In genomic region chr19:5079279-5079678, GRCm38 (mm10) we compare ENCODE assay signal across 24 mouse cellular contexts. TPM values are rescaled to one million over a fixed set of nuclear protein-coding genes. Genes with fewer than 3 reads are reported as not detected.
DNase-seq lines count a peak whose midpoint lies in the region; ATAC-seq and TF ChIP-seq lines count a peak whose summit lies in the region.
"Had no signal": no experiment of that assay in that cellular context is flagged by ENCODE, and none has a peak within 500 bp of the region (broad histone marks: within the 10 kb centered on the region; RNA-seq: fewer than 3 reads in every experiment).

No protein-coding gene starts in this region.

- ATAC-seq in forebrain, embryonic 14.5 days, result no peak
- ATAC-seq: activated CD4-positive, CD25-positive, alpha-beta regulatory T cell, adult 4 months; forebrain, postnatal 0 days; hindbrain, postnatal 0 days; Patski had no signal

- H3K9ac ChIP-seq in heart, adult 2 months (ENCODE audit: low read depth, low read length), result no peak overlapping the region
- no peak overlapping the region for H3K9ac ChIP-seq in MEL (ENCODE audit: control insufficient read depth, low read depth, low read length, poor library complexity, severe bottlenecking)
- no peak overlapping the region for H3K9ac ChIP-seq in forebrain, embryonic 14.5 days (ENCODE audit: low read length)
- H3K9ac ChIP-seq: embryonic facial prominence, embryonic 13.5 days; forebrain, embryonic 12.5 days; forebrain, postnatal 0 days; heart, embryonic 13.5 days; hindbrain, embryonic 13.5 days had no signal

- 89% methylated on average over 1 of the region's 1 CpGs for WGBS in heart, adult 2 months
- WGBS in forebrain, embryonic 14.5 days, result 86% methylated on average over 1 of the region's 1 CpGs

- no peak overlapping the region for H3K4me3 ChIP-seq in heart, adult 2 months
- no peak overlapping the region for H3K4me3 ChIP-seq in left cerebral cortex, adult 2 months
- H3K4me3 ChIP-seq in MEL (ENCODE audit: control insufficient read depth in 1 of 2, insufficient read depth in 1 of 2, low read depth in 2 of 2, low read length in 2 of 2), result no peak overlapping the region
- H3K4me3 ChIP-seq in forebrain, embryonic 14.5 days (ENCODE audit: low read depth, low read length), result no peak overlapping the region
- H3K4me3 ChIP-seq: embryonic facial prominence, embryonic 13.5 days; forebrain, embryonic 12.5 days; gastrocnemius, adult 2 months; heart, embryonic 13.5 days; hindbrain, embryonic 13.5 days had no signal

- H3K79me2 ChIP-seq in heart, adult 2 months (replicated peaks; ENCODE audit: control insufficient read depth, insufficient read depth, low read length), result no peaks in the 10 kb centered on the region
- no peaks in the 10 kb centered on the region for H3K79me2 ChIP-seq in MEL (ENCODE audit: control insufficient read depth, insufficient read depth, low read length, poor library complexity)

- intact Hi-C loops in heart, adult 2 months (cut with DNase I), result no loop called here
- intact Hi-C loops in heart, postnatal 10 days (cut with DNase I), result no loop called here
- intact Hi-C loops in left cerebral cortex, adult 2 months (cut with DNase I), result no loop called here
- intact Hi-C loops in left cerebral cortex, postnatal 14 days (cut with DNase I), result no loop called here

- H3K9me3 ChIP-seq in MEL (replicated peaks; ENCODE audit: insufficient read depth, low read length), result no peaks in the 10 kb centered on the region
- no peaks in the 10 kb centered on the region for H3K9me3 ChIP-seq in forebrain, embryonic 14.5 days (replicated peaks; ENCODE audit: control insufficient read depth, low read length)
- H3K9me3 ChIP-seq: embryonic facial prominence, embryonic 13.5 days; forebrain, embryonic 12.5 days; G1E; heart, embryonic 13.5 days; hindbrain, embryonic 13.5 days had no signal

- peak; percentile 33 for TF ChIP-seq RAD21 in MEL (IDR thresholded peaks at IDR 0.05; ENCODE audit: low read depth, low read length)

- peak; percentile 39 for TF ChIP-seq CTCF in heart, adult 2 months (IDR thresholded peaks at IDR 0.05)
- TF ChIP-seq CTCF in left cerebral cortex, adult 2 months (IDR thresholded peaks at IDR 0.05), result peak; percentile 49
- TF ChIP-seq CTCF in MEL (IDR thresholded peaks at IDR 0.05 in 2 of 3, conservative IDR thresholded peaks at IDR 0.05 in 1 of 3; ENCODE audit: control insufficient read depth in 1 of 3, insufficient read depth in 1 of 3, low read depth in 2 of 3, low read length in 3 of 3, poor library complexity in 1 of 3, severe bottlenecking in 1 of 3), result peak; percentile 2 to 49 (median 13); a peak in 2 of 6 replicates

- no peak for TF ChIP-seq EP300 in heart, adult 2 months (IDR thresholded peaks at IDR 0.05; ENCODE audit: insufficient read depth, low read depth, low read length)
- no peak for TF ChIP-seq EP300 in MEL (IDR thresholded peaks at IDR 0.05; ENCODE audit: low read depth in 1 of 2, low read length in 2 of 2)

- H3K27ac ChIP-seq in heart, adult 2 months, result no peak overlapping the region
- H3K27ac ChIP-seq in left cerebral cortex, adult 2 months, result no peak overlapping the region
- H3K27ac ChIP-seq in MEL (ENCODE audit: control insufficient read depth, low read depth, low read length), result no peak overlapping the region
- no peak overlapping the region for H3K27ac ChIP-seq in forebrain, embryonic 14.5 days (ENCODE audit: low read depth, low read length)
- H3K27ac ChIP-seq: embryonic facial prominence, embryonic 13.5 days; forebrain, embryonic 12.5 days; gastrocnemius, adult 2 months; heart, embryonic 13.5 days; hindbrain, embryonic 13.5 days; hindbrain, postnatal 0 days had no signal

- no peak overlapping the region for H3K4me2 ChIP-seq in forebrain, embryonic 14.5 days (ENCODE audit: low read length)
- H3K4me2 ChIP-seq: embryonic facial prominence, embryonic 13.5 days; forebrain, embryonic 12.5 days; heart, embryonic 13.5 days; hindbrain, embryonic 13.5 days had no signal

- DNase-seq in heart, adult 2 months, result no peak
- DNase-seq in heart, postnatal 10 days, result no peak
- DNase-seq in left cerebral cortex, adult 2 months (ENCODE audit: extremely low spot score in 1 of 2, low spot score in 2 of 2), result no peak
- DNase-seq in left cerebral cortex, postnatal 14 days (ENCODE audit: low spot score in 2 of 2), result no peak
- DNase-seq in MEL (ENCODE audit: low read depth, low spot score) (no peak), liver (no peak)
- no peak for DNase-seq in forebrain, embryonic 14.5 days (ENCODE audit: low spot score)
- DNase-seq: adrenal gland, postnatal 14 days; cerebellum, adult 18-20 months; cerebellum, adult 9-11 months; cerebellum, postnatal 36 days; forebrain, postnatal 0 days; gastrocnemius, adult 2 months; gastrocnemius, postnatal 25 days; heart, postnatal 4 days had no signal

- no peak for TF ChIP-seq POLR2A in heart, adult 2 months (IDR thresholded peaks at IDR 0.05; ENCODE audit: insufficient read depth, low read depth, low read length)
- no peak for TF ChIP-seq POLR2A in MEL (IDR thresholded peaks at IDR 0.05; ENCODE audit: control insufficient read depth in 1 of 2, insufficient read depth in 1 of 2, low read depth in 1 of 2, low read length in 2 of 2, poor library complexity in 1 of 2)

- peaks cover 4% of the 10 kb centered on the region; the same call in 1 of the 2 replicates for H3K27me3 ChIP-seq in heart, adult 2 months (ENCODE audit: control insufficient read depth, insufficient read depth, low read length)
- peaks cover 0 to 6% of the 10 kb centered on the region in 2 experiments; a peak in 2 of 4 replicates for H3K27me3 ChIP-seq in MEL (ENCODE audit: control insufficient read depth in 1 of 2, insufficient read depth in 2 of 2, low read length in 2 of 2)
- peaks cover 37% of the 10 kb centered on the region for H3K27me3 ChIP-seq in forebrain, embryonic 14.5 days (replicated peaks; ENCODE audit: control insufficient read depth, insufficient read depth, low read length)

- H3K36me3 ChIP-seq in heart, adult 2 months (ENCODE audit: control insufficient read depth, insufficient read depth, low read length), result no peaks in the 10 kb centered on the region
- H3K36me3 ChIP-seq in MEL (ENCODE audit: control insufficient read depth in 1 of 2, insufficient read depth in 2 of 2, low read length in 2 of 2), result no peaks in the 10 kb centered on the region
- H3K36me3 ChIP-seq in forebrain, embryonic 14.5 days (ENCODE audit: control insufficient read depth, insufficient read depth, low read length), result no peaks in the 10 kb centered on the region
- H3K36me3 ChIP-seq: embryonic facial prominence, embryonic 13.5 days; forebrain, embryonic 12.5 days; G1E; heart, embryonic 13.5 days; hindbrain, embryonic 13.5 days had no signal

- no peaks in the 10 kb centered on the region for H3K4me1 ChIP-seq in heart, adult 2 months (ENCODE audit: control insufficient read depth, insufficient read depth, low read length)
- H3K4me1 ChIP-seq in MEL (ENCODE audit: control insufficient read depth in 1 of 2, insufficient read depth in 2 of 2, low read length in 2 of 2), result no peaks in the 10 kb centered on the region
- H3K4me1 ChIP-seq in forebrain, embryonic 14.5 days (ENCODE audit: control insufficient read depth, insufficient read depth, low read length), result no peaks in the 10 kb centered on the region
- H3K4me1 ChIP-seq: embryonic facial prominence, embryonic 13.5 days; forebrain, embryonic 12.5 days; heart, embryonic 13.5 days; hindbrain, embryonic 13.5 days had no signal

RNA-seq across cellular contexts. Expression of gene Tmem151a, which starts 6.1 kb away (rescaled TPM):
- total RNA-seq in heart, adult 2 months (2021), result 1 to 10 TPM; 2.6 to 2.8 TPM
- 1.9 and 3.3 TPM in 2 replicates for polyA plus RNA-seq in heart, adult 2 months (2012; rRNA removed)
- 1 to 10 TPM; 3.3 to 3.5 TPM for total RNA-seq in heart, postnatal 10 days (2021)
- total RNA-seq in left cerebral cortex, adult 2 months (2021), result 100 to 1,000 TPM; 154 to 156 TPM
- 100 to 1,000 TPM; 164 to 171 TPM for total RNA-seq in left cerebral cortex, postnatal 14 days (2021)
- 0.29 TPM in 1 of 2 replicates, not detected in the other for total RNA-seq in MEL (2012; rRNA removed)
- polyA plus RNA-seq in MEL (2012; ENCODE audit: insufficient read depth in 1 of 2, insufficient read length in 2 of 2, low read depth in 1 of 2, low replicate concordance in 2 of 2, missing spikeins in 1 of 2), result under 1 TPM in 1 of 2 experiments, not detected in 1; 0.63 TPM
- 5.4 and 7.5 TPM in 2 replicates for polyA plus RNA-seq in forebrain, embryonic 14.5 days (2014; fragmentation: Nextera tagmentation; extraction: Ambion mirVana)
- total RNA-seq: gastrocnemius, adult 2 months; gastrocnemius, postnatal 25 days had no signal
- polyA plus RNA-seq: activated CD4-positive, CD25-positive, alpha-beta regulatory T cell, adult 4 months; G1E had no signal

RNA-seq across cellular contexts. Expression of gene Yif1a, which starts 9.1 kb away (rescaled TPM):
- 100 to 1,000 TPM in 1 of 2 experiments, 10 to 100 TPM in 1; 90.8 to 108 TPM for total RNA-seq in heart, adult 2 months (2021)
- 242 and 247 TPM in 2 replicates for polyA plus RNA-seq in heart, adult 2 months (2012; rRNA removed)
- 10 to 100 TPM; 72.8 to 78.3 TPM for total RNA-seq in heart, postnatal 10 days (2021)
- total RNA-seq in left cerebral cortex, adult 2 months (2021), result 10 to 100 TPM; 23.4 to 25.7 TPM
- 10 to 100 TPM; 24.2 to 27.5 TPM for total RNA-seq in left cerebral cortex, postnatal 14 days (2021)
- total RNA-seq in MEL (2012; rRNA removed), result 57.5 and 64.3 TPM in 2 replicates
- polyA plus RNA-seq in MEL (2012; ENCODE audit: insufficient read depth in 1 of 2, insufficient read length in 2 of 2, low read depth in 1 of 2, low replicate concordance in 2 of 2, missing spikeins in 1 of 2), result 10 to 100 TPM in 1 of 2 experiments, not detected in 1; 54.0 TPM
- 71.6 and 95.5 TPM in 2 replicates for polyA plus RNA-seq in forebrain, embryonic 14.5 days (2014; fragmentation: Nextera tagmentation; extraction: Ambion mirVana)

RNA-seq across cellular contexts. Expression of gene Cd248, which starts 11.4 kb away (rescaled TPM):
- total RNA-seq in heart, adult 2 months (2021), result 10 to 100 TPM in 1 of 2 experiments, 1 to 10 TPM in 1; 9.3 to 12.2 TPM
- polyA plus RNA-seq in heart, adult 2 months (2012; rRNA removed), result 18.1 and 20.0 TPM in 2 replicates
- total RNA-seq in heart, postnatal 10 days (2021), result 10 to 100 TPM; 33.8 to 39.7 TPM
- total RNA-seq in left cerebral cortex, adult 2 months (2021), result 1 to 10 TPM; 4.3 to 5.4 TPM
- 1 to 10 TPM; 9.0 to 9.4 TPM for total RNA-seq in left cerebral cortex, postnatal 14 days (2021)
- 0.23 and 0.27 TPM in 2 replicates for total RNA-seq in MEL (2012; rRNA removed)
- under 1 TPM in 1 of 2 experiments, not detected in 1; 0.86 TPM for polyA plus RNA-seq in MEL (2012; ENCODE audit: insufficient read depth in 1 of 2, insufficient read length in 2 of 2, low read depth in 1 of 2, low replicate concordance in 2 of 2, missing spikeins in 1 of 2)
- polyA plus RNA-seq in forebrain, embryonic 14.5 days (2014; fragmentation: Nextera tagmentation; extraction: Ambion mirVana), result 12.5 and 16.2 TPM in 2 replicates
- total RNA-seq: G1E; granulocyte monocyte progenitor cell, adult 5-6 weeks had no signal
- polyA plus RNA-seq: activated CD4-positive, CD25-positive, alpha-beta regulatory T cell, adult 4 months; G1E had no signal

RNA-seq across cellular contexts. Expression of gene Cnih2, which starts 19.0 kb away (rescaled TPM):
- not detected for total RNA-seq in heart, adult 2 months (2021)
- 0.53 and 0.70 TPM in 2 replicates for polyA plus RNA-seq in heart, adult 2 months (2012; rRNA removed)
- under 1 TPM; 0.57 to 0.82 TPM for total RNA-seq in heart, postnatal 10 days (2021)
- total RNA-seq in left cerebral cortex, adult 2 months (2021), result 100 to 1,000 TPM; 214 to 247 TPM
- total RNA-seq in left cerebral cortex, postnatal 14 days (2021), result 100 to 1,000 TPM; 325 to 352 TPM
- total RNA-seq in MEL (2012; rRNA removed), result 0.65 and 1.0 TPM in 2 replicates
- polyA plus RNA-seq in MEL (2012; ENCODE audit: insufficient read depth in 1 of 2, insufficient read length in 2 of 2, low read depth in 1 of 2, low replicate concordance in 2 of 2, missing spikeins in 1 of 2), result 1 to 10 TPM in 1 of 2 experiments, not detected in 1; 2.7 TPM
- polyA plus RNA-seq in forebrain, embryonic 14.5 days (2014; fragmentation: Nextera tagmentation; extraction: Ambion mirVana), result 350 and 370 TPM in 2 replicates
- total RNA-seq: gastrocnemius, postnatal 25 days; granulocyte monocyte progenitor cell, adult 5-6 weeks had no signal
- polyA plus RNA-seq: activated CD4-positive, CD25-positive, alpha-beta regulatory T cell, adult 4 months had no signal

RNA-seq across cellular contexts. Expression of gene Rab1b, which starts 27.6 kb away (rescaled TPM):
- 100 to 1,000 TPM; 173 to 195 TPM for total RNA-seq in heart, adult 2 months (2021)
- polyA plus RNA-seq in heart, adult 2 months (2012; rRNA removed), result 221 and 231 TPM in 2 replicates
- 100 to 1,000 TPM; 193 to 204 TPM for total RNA-seq in heart, postnatal 10 days (2021)
- total RNA-seq in left cerebral cortex, adult 2 months (2021), result 100 to 1,000 TPM; 144 to 157 TPM
- 100 to 1,000 TPM; 176 to 184 TPM for total RNA-seq in left cerebral cortex, postnatal 14 days (2021)
- total RNA-seq in MEL (2012; rRNA removed), result 86.4 and 94.9 TPM in 2 replicates
- polyA plus RNA-seq in MEL (2012; ENCODE audit: insufficient read depth in 1 of 2, insufficient read length in 2 of 2, low read depth in 1 of 2, low replicate concordance in 2 of 2, missing spikeins in 1 of 2), result 100 to 1,000 TPM in 1 of 2 experiments, not detected in 1; 162 TPM
- 247 and 250 TPM in 2 replicates for polyA plus RNA-seq in forebrain, embryonic 14.5 days (2014; fragmentation: Nextera tagmentation; extraction: Ambion mirVana)

Comparison
In these comparisons a context has a peak if more than half of its experiments do, and no peak if none do; other contexts are left out.
1. RNA of gene Tmem151a, which starts 6.1 kb away (total RNA-seq): 164 to 171 TPM in left cerebral cortex, postnatal 14 days and 154 to 156 TPM in left cerebral cortex, adult 2 months; 3.3 to 3.5 TPM in heart, postnatal 10 days, 2.6 to 2.8 TPM in heart, adult 2 months and 0.29 TPM in MEL; every median in the first group is over 10 times any median in the second.
2. Peak in every context shown above with its lines, with median percentiles within 50 percentile points of each other: CTCF ChIP-seq.